Comparison of ENCODE assay signal across 22 mouse cellular contexts in genomic region chr10:93285489-93285888, GRCm38 (mm10). TPM values are rescaled to one million over a fixed set of nuclear protein-coding genes. Genes with fewer than 3 reads are reported as not detected.
A peak's percentile ranks its signal among the peaks of the same experiment; 100 is the strongest.
DNase-seq lines count a peak whose midpoint lies in the region; ATAC-seq lines count a peak whose summit lies in the region.
"Had no signal": no experiment of that assay in that cellular context is flagged by ENCODE, and none has a peak within 500 bp of the region (broad histone marks: within the 10 kb centered on the region; RNA-seq: fewer than 3 reads in every experiment).

No protein-coding gene starts in this region.

- no peak overlapping the region for H3K9ac ChIP-seq in kidney, embryonic 15.5 days
- no peak overlapping the region for H3K9ac ChIP-seq in forebrain, embryonic 14.5 days (ENCODE audit: low read length)
- H3K9ac ChIP-seq: embryonic facial prominence, embryonic 15.5 days; limb, embryonic 12.5 days; midbrain, embryonic 12.5 days; neural tube, embryonic 13.5 days had no signal

- ATAC-seq in kidney, embryonic 15.5 days (replicated peaks; ENCODE audit: low FRiP score): no peak
- no peak for ATAC-seq in CD4-positive, CD25-positive, alpha-beta regulatory T cell, adult 4 months
- ATAC-seq in forebrain, embryonic 14.5 days: no peak

- peak; percentile 96 for DNase-seq in heart, adult 11 months
- DNase-seq in heart, postnatal 14 days: no peak
- no peak for DNase-seq in kidney, adult 18-20 months
- peak; percentile 48 for DNase-seq in lung, postnatal 36 days
- no peak for DNase-seq in lung, postnatal 10 days
- no peak for DNase-seq in forebrain, embryonic 14.5 days (ENCODE audit: low spot score)
- DNase-seq: adrenal gland, adult 2 months; cerebellum, adult 11 months; cerebellum, postnatal 14 days; embryo, embryonic 11 days; gastrocnemius, postnatal 25 days; kidney, postnatal 25 days; right cerebral cortex, postnatal 25 days; thymus, postnatal 14 days had no signal

- intact Hi-C loops in heart, postnatal 14 days (cut with DNase I): loop anchor here (10.0 kb wide), 1 partner anchor 221 kb away; no protein-coding TSS in a partner anchor

- H3K27me3 ChIP-seq in kidney, embryonic 15.5 days: no peaks in the 10 kb centered on the region
- no peaks in the 10 kb centered on the region for H3K27me3 ChIP-seq in forebrain, embryonic 14.5 days (replicated peaks; ENCODE audit: control insufficient read depth, insufficient read depth, low read length)
- H3K27me3 ChIP-seq: embryonic facial prominence, embryonic 15.5 days; limb, embryonic 12.5 days; midbrain, embryonic 12.5 days; neural tube, embryonic 13.5 days had no signal

- H3K36me3 ChIP-seq in kidney, embryonic 15.5 days: peaks cover 35% of the 10 kb centered on the region
- no peaks in the 10 kb centered on the region for H3K36me3 ChIP-seq in forebrain, embryonic 14.5 days (ENCODE audit: control insufficient read depth, insufficient read depth, low read length)
- H3K36me3 ChIP-seq: midbrain, embryonic 12.5 days; neural tube, embryonic 13.5 days had no signal

- no peak overlapping the region for H3K4me3 ChIP-seq in kidney, embryonic 15.5 days (replicated peaks)
- no peak overlapping the region for H3K4me3 ChIP-seq in forebrain, embryonic 14.5 days (ENCODE audit: low read depth, low read length)
- H3K4me3 ChIP-seq: embryonic facial prominence, embryonic 15.5 days; forebrain, embryonic 10.5 days; hindbrain, embryonic 10.5 days; limb, embryonic 12.5 days; midbrain, embryonic 12.5 days; neural tube, embryonic 13.5 days had no signal

- WGBS in kidney, embryonic 15.5 days: 60% methylated on average over 5 of the region's 5 CpGs
- 91% methylated on average over 5 of the region's 5 CpGs for WGBS in forebrain, embryonic 14.5 days

- peak overlapping the region; percentile 67 for H3K27ac ChIP-seq in kidney, embryonic 15.5 days
- H3K27ac ChIP-seq in forebrain, embryonic 14.5 days (ENCODE audit: low read depth, low read length): no peak overlapping the region
- H3K27ac ChIP-seq: embryonic facial prominence, embryonic 15.5 days; hindbrain, embryonic 10.5 days; limb, embryonic 12.5 days; midbrain, embryonic 12.5 days; neural tube, embryonic 13.5 days had no signal

- H3K9me3 ChIP-seq in kidney, embryonic 15.5 days (replicated peaks): no peaks in the 10 kb centered on the region
- no peaks in the 10 kb centered on the region for H3K9me3 ChIP-seq in forebrain, embryonic 14.5 days (replicated peaks; ENCODE audit: control insufficient read depth, low read length)
- H3K9me3 ChIP-seq: embryonic facial prominence, embryonic 15.5 days; forebrain, embryonic 10.5 days; hindbrain, embryonic 10.5 days; midbrain, embryonic 12.5 days; neural tube, embryonic 13.5 days had no signal

- H3K4me2 ChIP-seq in kidney, embryonic 15.5 days: no peak overlapping the region
- H3K4me2 ChIP-seq in forebrain, embryonic 14.5 days (ENCODE audit: low read length): no peak overlapping the region
- H3K4me2 ChIP-seq: embryonic facial prominence, embryonic 15.5 days; limb, embryonic 12.5 days; midbrain, embryonic 12.5 days; neural tube, embryonic 13.5 days had no signal

- peaks cover 71% of the 10 kb centered on the region for H3K4me1 ChIP-seq in kidney, embryonic 15.5 days
- H3K4me1 ChIP-seq in forebrain, embryonic 14.5 days (ENCODE audit: control insufficient read depth, insufficient read depth, low read length): peaks cover 4% of the 10 kb centered on the region; the same call in 1 of the 2 replicates

RNA-seq across cellular contexts. Expression of gene Elk3, which starts 25.4 kb away (rescaled TPM):
- 10 to 100 TPM; 64.1 to 67.2 TPM for total RNA-seq in heart, postnatal 14 days (2021)
- polyA plus RNA-seq in kidney, embryonic 15.5 days (2015; fragmentation: Nextera tagmentation; extraction: Ambion mirVana): 41.9 and 43.7 TPM in 2 replicates
- 10 to 100 TPM; 26.0 to 26.3 TPM for polyA plus RNA-seq in CD4-positive, CD25-positive, alpha-beta regulatory T cell, adult 4 months (2017; shearing (Covaris generic))
- 7.0 and 11.0 TPM in 2 replicates for polyA plus RNA-seq in forebrain, embryonic 14.5 days (2014; fragmentation: Nextera tagmentation; extraction: Ambion mirVana)

Comparison
In these comparisons a context has a peak if more than half of its experiments do, and no peak if none do; other contexts are left out.
1. DNase-seq: peak in heart, adult 11 months (single experiment) and lung, postnatal 36 days (single experiment); none in heart, postnatal 14 days (0 of 2), kidney, adult 18-20 months (single experiment), lung, postnatal 10 days (single experiment) and forebrain, embryonic 14.5 days (single experiment).